Mouse (Mus musculus) heart, embryonic 16.5 days (tissue): ENCODE measurements around the gene Jrkl. TPM values are rescaled to one million over a fixed set of nuclear protein-coding genes. Genes with fewer than 3 reads are reported as not detected.

Source experiments
- ATAC-seq: fragments of 200-750 bp; cut with Nextera tagmentation; replicated peaks from 2 replicates; pipeline ENCODE4 v1.8.0; 2017; ENCODE audit warnings: moderate number of reproducible peaks; ENCODE audit not compliant: insufficient read depth, low FRiP score; ENCODE audit errors: extremely low read depth
- H3K27ac ChIP-seq: fragments of 300-500 bp; sonication (generic); 2 replicates; pipeline ENCODE4 v1.5.1; 2014; ENCODE audit warnings: mild to moderate bottlenecking, low read length, control low read depth, moderate library complexity
- H3K27me3 ChIP-seq: fragments of 300-500 bp; sonication (generic); 2 replicates; pipeline ENCODE4 v1.6.1; 2014; ENCODE audit warnings: low read length, mixed read lengths; ENCODE audit not compliant: control insufficient read depth, insufficient read depth
- H3K36me3 ChIP-seq: fragments of 300-500 bp; sonication (generic); 2 replicates; pipeline ENCODE4 v1.6.1; 2014; ENCODE audit not compliant: control insufficient read depth, insufficient read depth
- H3K4me1 ChIP-seq: fragments of 300-500 bp; sonication (generic); 2 replicates; pipeline ENCODE4 v1.6.1; 2014; ENCODE audit warnings: low read length, mixed read lengths; ENCODE audit not compliant: control insufficient read depth, insufficient read depth
- H3K4me2 ChIP-seq: fragments of 300-500 bp; sonication (generic); 2 replicates; pipeline ENCODE4 v1.6.1; 2014; ENCODE audit warnings: low read depth, mild to moderate bottlenecking, control low read depth, low read length
- H3K4me3 ChIP-seq: fragments of 300-500 bp; sonication (generic); 2 replicates; pipeline ENCODE4 v1.5.1; 2014; ENCODE audit warnings: mild to moderate bottlenecking, control low read depth, low read length
- H3K9ac ChIP-seq: fragments of 300-500 bp; sonication (generic); 2 replicates; pipeline ENCODE4 v1.6.1; 2014; ENCODE audit warnings: low read length, control low read depth
- H3K9me3 ChIP-seq: fragments of 300-500 bp; sonication (generic); replicated peaks from 2 replicates; pipeline ENCODE4 v1.6.1; 2016; ENCODE audit warnings: low read length; ENCODE audit not compliant: control insufficient read depth
- WGBS: fragments of 180-500 bp; shearing (Covaris S2); extraction: QIAGEN DNeasy Blood & Tissue Kit; methylation state at CpG from one replicate; pipeline ENCODE4 v1.1.7; 2014; 5-methylcytosine and 5-hydroxymethylcytosine counted together
- polyA plus RNA-seq: library from polyadenylated mRNA; unstranded; fragments of >200 nt; fragmentation: Nextera tagmentation; extraction: Ambion mirVana; gene quantifications from 2 replicates; pipeline ENCODE4 v1.2.1, GENCODE M21; 2015

Gene Jrkl
- polyA plus RNA-seq, 1 experiment from 2014 or later: 8.3 TPM

DNA sequence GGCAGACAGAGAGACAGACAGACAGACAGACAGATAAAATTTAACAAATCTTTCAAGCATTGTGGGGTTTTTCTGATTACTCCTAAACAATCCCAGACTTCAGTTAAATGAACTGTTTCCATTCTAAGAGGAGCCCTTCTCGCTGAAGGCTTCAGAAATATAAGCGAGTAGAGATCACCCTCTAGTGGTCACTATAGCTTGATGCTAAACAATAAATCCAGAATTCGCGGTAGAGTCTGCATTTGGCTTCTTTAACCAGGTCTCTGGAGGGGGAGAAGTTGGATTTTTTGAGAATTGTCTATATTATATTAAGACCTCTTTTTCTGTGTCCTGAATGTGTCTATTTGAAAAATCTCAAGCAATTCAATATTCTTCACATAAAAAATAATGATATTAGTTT is 50.4 kb downstream of the Jrkl start:
- Histone ChIP-seq H3K4me3 (no peak overlapping the region), H3K9me3 (no peaks in the 10 kb centered on the region), H3K36me3 (no peaks in the 10 kb centered on the region), H3K4me1 (peaks cover 4% of the 10 kb centered on the region), H3K9ac (no peak overlapping the region), H3K4me2 (no peak overlapping the region), H3K27me3 (no peaks in the 10 kb centered on the region), H3K27ac (no peak overlapping the region)
- WGBS: 3% methylated on average over 4 of the region's 4 CpGs
- ATAC-seq: no peak; the same call in 1 of the 2 replicates

GRCm38 (mm10) chr9:13194619-13195018 is 51.0 kb downstream of the Jrkl start:
- Histone ChIP-seq H3K27ac (no peak overlapping the region), H3K4me1 (peaks cover under 1% of the 10 kb centered on the region), H3K27me3 (no peaks in the 10 kb centered on the region), H3K4me3 (no peak overlapping the region), H3K9me3 (no peaks in the 10 kb centered on the region), H3K4me2 (no peak overlapping the region), H3K36me3 (no peaks in the 10 kb centered on the region), H3K9ac (no peak overlapping the region)
- WGBS: 90% methylated on average over 4 of the region's 4 CpGs
- ATAC-seq: no peak

Other genes starting within 250 kb of the Jrkl start
- gene Ccdc82, start 1.1 kb upstream of the Jrkl start, polyA plus RNA-seq: 8.5 and 8.7 TPM in 2 replicates
- 8.8 and 9.0 TPM in 2 replicates for gene Maml2, start 52.1 kb upstream of the Jrkl start, polyA plus RNA-seq
- not detected in 2 replicates for gene Gm17571, start 200.9 kb upstream of the Jrkl start, polyA plus RNA-seq